ENCODE assay signal across 11 mouse cellular contexts in the genomic region with DNA sequence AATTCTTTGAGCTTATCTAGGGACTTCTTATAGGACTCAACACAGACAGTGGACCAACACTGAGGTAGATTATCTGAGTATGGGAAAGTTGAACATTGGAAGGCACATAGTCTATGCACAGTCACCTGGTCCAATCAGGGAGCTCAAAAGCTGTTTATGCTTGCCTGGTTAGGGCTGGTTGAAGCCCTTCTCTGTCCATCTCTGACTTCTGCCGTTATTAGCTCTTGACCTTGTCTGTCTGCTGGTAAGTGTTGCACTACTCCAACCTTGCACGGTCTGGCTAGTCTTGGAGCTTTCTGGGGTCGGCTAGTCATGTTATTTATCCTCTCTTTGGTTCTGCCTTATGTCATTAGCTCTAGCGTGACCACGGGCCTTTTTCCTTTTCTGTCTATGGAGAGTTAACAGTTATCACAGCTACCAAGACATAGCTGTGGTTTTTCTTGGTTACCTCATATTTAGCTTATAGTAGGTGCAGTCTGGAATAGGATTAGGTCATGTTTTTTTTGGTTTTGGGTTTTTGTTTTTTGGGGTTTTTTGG. TPM values are rescaled to one million over a fixed set of nuclear protein-coding genes. Genes with fewer than 3 reads are reported as not detected.
DNase-seq lines count a peak whose midpoint lies in the region; ATAC-seq and TF ChIP-seq lines count a peak whose summit lies in the region.
"Had no signal": no experiment of that assay in that cellular context is flagged by ENCODE, and none has a peak within 500 bp of the region (broad histone marks: within the 10 kb centered on the region; RNA-seq: fewer than 3 reads in every experiment).

A gene (plus strand): TSS at position 208 of the 538 bp plus-strand sequence.

- H3K4me3 ChIP-seq in kidney, adult 2 months (ENCODE audit: insufficient read depth, low read depth, low read length) = peak within 1 kb of the TSS; percentile 69; the same call in 1 of the 2 replicates
- H3K4me3 ChIP-seq in forebrain, embryonic 15.5 days = peak within 1 kb of the TSS; percentile 46
- peak within 1 kb of the TSS; percentile 40; the same call in 1 of the 2 replicates for H3K4me3 ChIP-seq in intestine, postnatal 0 days (ENCODE audit: low read depth, low read length)
- H3K4me3 ChIP-seq in midbrain, embryonic 13.5 days (replicated peaks) = peak within 1 kb of the TSS; percentile 47

- WGBS in kidney, adult 2 months = 67% methylated on average over 5 of the region's 5 CpGs
- 88% methylated on average over 5 of the region's 5 CpGs for WGBS in forebrain, embryonic 15.5 days
- WGBS in intestine, postnatal 0 days = 65% methylated on average over 5 of the region's 5 CpGs
- 75% methylated on average over 5 of the region's 5 CpGs for WGBS in midbrain, embryonic 13.5 days

- no peak within 1 kb of the TSS for H3K9ac ChIP-seq in forebrain, embryonic 15.5 days (replicated peaks)
- 0 out of 2 replicates have a peak within 1 kb of the TSS, but pooled peaks have one; percentile 40 for H3K9ac ChIP-seq in intestine, postnatal 0 days (ENCODE audit: low read depth, low read length)
- H3K9ac ChIP-seq in midbrain, embryonic 13.5 days (replicated peaks) = 0 out of 2 replicates have a peak within 1 kb of the TSS, but pooled peaks have one; percentile 60
- H3K9ac ChIP-seq: embryonic facial prominence, embryonic 15.5 days had no signal

- intact Hi-C loops in gastrocnemius, postnatal 36 days (cut with DNase I) = no loop called here

- peak; percentile 49 for DNase-seq in kidney, adult 2 months
- DNase-seq in kidney, postnatal 4 days = no peak
- no peak for DNase-seq in gastrocnemius, postnatal 36 days
- DNase-seq in right cerebral cortex, postnatal 4 days = no peak
- DNase-seq: heart, postnatal 36 days; thymus, postnatal 25 days had no signal

- H3K4me1 ChIP-seq in kidney, adult 2 months (ENCODE audit: control insufficient read depth, insufficient read depth, low read length) = peaks cover 3% of the 10 kb centered on the region; the same call in 1 of the 2 replicates
- H3K4me1 ChIP-seq in forebrain, embryonic 15.5 days = peaks cover 6% of the 10 kb centered on the region
- 0 out of 2 replicates have a peak, but pooled peaks cover 4% of the 10 kb centered on the region for H3K4me1 ChIP-seq in intestine, postnatal 0 days (replicated peaks; ENCODE audit: control insufficient read depth, insufficient read depth, low read length)
- peaks cover 6% of the 10 kb centered on the region for H3K4me1 ChIP-seq in midbrain, embryonic 13.5 days (replicated peaks)

- TF ChIP-seq POLR2A in kidney, adult 2 months (IDR thresholded peaks at IDR 0.05; ENCODE audit: low read depth, low read length) = no peak

- no peaks in the 10 kb centered on the region for H3K9me3 ChIP-seq in forebrain, embryonic 15.5 days
- H3K9me3 ChIP-seq in intestine, postnatal 0 days (ENCODE audit: control insufficient read depth) = no peaks in the 10 kb centered on the region; the same call in 1 of the 2 replicates
- H3K9me3 ChIP-seq in midbrain, embryonic 13.5 days = peaks cover 6% of the 10 kb centered on the region; the same call in 1 of the 2 replicates
- H3K9me3 ChIP-seq: embryonic facial prominence, embryonic 15.5 days had no signal

- H3K27me3 ChIP-seq in kidney, adult 2 months (replicated peaks; ENCODE audit: control insufficient read depth, insufficient read depth, low read length) = no peaks in the 10 kb centered on the region
- peaks cover 14% of the 10 kb centered on the region; the same call in 1 of the 2 replicates for H3K27me3 ChIP-seq in forebrain, embryonic 15.5 days
- H3K27me3 ChIP-seq in intestine, postnatal 0 days (replicated peaks; ENCODE audit: control insufficient read depth, insufficient read depth, low read length) = no peaks in the 10 kb centered on the region
- peaks cover 26% of the 10 kb centered on the region for H3K27me3 ChIP-seq in midbrain, embryonic 13.5 days

- H3K4me2 ChIP-seq in forebrain, embryonic 15.5 days (replicated peaks) = peak within 1 kb of the TSS; percentile 73; the same call in 1 of the 2 replicates
- H3K4me2 ChIP-seq in intestine, postnatal 0 days (replicated peaks; ENCODE audit: low read depth) = peak within 1 kb of the TSS; percentile 80
- peak within 1 kb of the TSS; percentile 77 for H3K4me2 ChIP-seq in midbrain, embryonic 13.5 days (replicated peaks)

- no peak for TF ChIP-seq CTCF in kidney, adult 2 months (conservative IDR thresholded peaks at IDR 0.05; ENCODE audit: insufficient read depth, insufficient read length, low read depth, low read length)
- TF ChIP-seq CTCF in intestine, postnatal 0 days (IDR thresholded peaks at IDR 0.05; ENCODE audit: low read depth) = no peak

- no peak for ATAC-seq in forebrain, embryonic 15.5 days (replicated peaks)
- no peak for ATAC-seq in intestine, postnatal 0 days
- no peak for ATAC-seq in midbrain, embryonic 13.5 days

- peak within 1 kb of the TSS; percentile 84 for H3K27ac ChIP-seq in kidney, adult 2 months (ENCODE audit: insufficient read depth, low read depth, low read length)
- H3K27ac ChIP-seq in forebrain, embryonic 15.5 days (replicated peaks) = no peak within 1 kb of the TSS
- H3K27ac ChIP-seq in intestine, postnatal 0 days (ENCODE audit: low read depth, low read length) = no peak within 1 kb of the TSS; the same call in 1 of the 2 replicates
- H3K27ac ChIP-seq in midbrain, embryonic 13.5 days = no peak within 1 kb of the TSS
- H3K27ac ChIP-seq: embryonic facial prominence, embryonic 15.5 days had no signal

- H3K36me3 ChIP-seq in kidney, adult 2 months (ENCODE audit: control insufficient read depth, insufficient read depth, low read length) = no peaks in the 10 kb centered on the region
- H3K36me3 ChIP-seq in forebrain, embryonic 15.5 days = no peaks in the 10 kb centered on the region
- H3K36me3 ChIP-seq in intestine, postnatal 0 days (ENCODE audit: control insufficient read depth, insufficient read depth) = no peaks in the 10 kb centered on the region
- H3K36me3 ChIP-seq in midbrain, embryonic 13.5 days = no peaks in the 10 kb centered on the region
- H3K36me3 ChIP-seq: embryonic facial prominence, embryonic 15.5 days had no signal

RNA-seq across cellular contexts. Expression of the gene that starts here (rescaled TPM):
- polyA plus RNA-seq in kidney, adult 2 months (2012; rRNA removed) = 30.7 and 37.0 TPM in 2 replicates
- polyA plus RNA-seq in forebrain, embryonic 15.5 days (2015; fragmentation: Nextera tagmentation; extraction: Ambion mirVana) = 0.62 and 0.80 TPM in 2 replicates
- 22.5 and 28.2 TPM in 2 replicates for polyA plus RNA-seq in intestine, postnatal 0 days (2015; fragmentation: Nextera tagmentation; extraction: Ambion mirVana)
- polyA plus RNA-seq in midbrain, embryonic 13.5 days (2015; fragmentation: Nextera tagmentation; extraction: Ambion mirVana) = 0.70 and 1.0 TPM in 2 replicates
- not detected for total RNA-seq in gastrocnemius, postnatal 36 days (2021)
- polyA plus RNA-seq: embryonic facial prominence, embryonic 15.5 days; small intestine, adult 2 months had no signal

Comparison
In these comparisons a context has a peak if more than half of its experiments do, and no peak if none do; other contexts are left out.
1. RNA of the gene that starts here (polyA plus RNA-seq): 30.7 to 37.0 TPM in kidney, adult 2 months and 22.5 to 28.2 TPM in intestine, postnatal 0 days; 0.70 to 1.0 TPM in midbrain, embryonic 13.5 days and 0.62 to 0.80 TPM in forebrain, embryonic 15.5 days; every median in the first group is over 10 times any median in the second.
2. Peak in every context shown above with its lines, with median percentiles within 50 percentile points of each other: H3K4me3 ChIP-seq and H3K4me2 ChIP-seq.